29 mouse cellular contexts compared by ENCODE assay signal in genomic region chr16:97461271-97461670, GRCm38 (mm10). TPM values are rescaled to one million over a fixed set of nuclear protein-coding genes. Genes with fewer than 3 reads are reported as not detected.
A peak's percentile ranks its signal among the peaks of the same experiment; 100 is the strongest.
DNase-seq lines count a peak whose midpoint lies in the region; ATAC-seq and TF ChIP-seq lines count a peak whose summit lies in the region.
"Had no signal": no experiment of that assay in that cellular context is flagged by ENCODE, and none has a peak within 500 bp of the region (broad histone marks: within the 10 kb centered on the region; RNA-seq: fewer than 3 reads in every experiment).

No protein-coding gene starts in this region.

- no peak for TF ChIP-seq EP300 in liver, postnatal 0 days (IDR thresholded peaks at IDR 0.05; ENCODE audit: low read depth)

- WGBS in liver, postnatal 0 days (ENCODE audit: insufficient replicate concordance) = 44% methylated on average over 2 of the region's 2 CpGs
- 57% methylated on average over 2 of the region's 2 CpGs for WGBS in liver, embryonic 11.5 days
- 53% methylated on average over 2 of the region's 2 CpGs for WGBS in bone marrow, adult 2 months

- H3K27me3 ChIP-seq in liver, postnatal 0 days (ENCODE audit: insufficient read depth, low read length) = no peaks in the 10 kb centered on the region
- no peaks in the 10 kb centered on the region for H3K27me3 ChIP-seq in liver, embryonic 11.5 days (replicated peaks; ENCODE audit: control insufficient read depth, insufficient read depth, low read length)
- H3K27me3 ChIP-seq: embryonic facial prominence, embryonic 12.5 days; embryonic facial prominence, embryonic 15.5 days; hindbrain, embryonic 13.5 days; intestine, embryonic 15.5 days had no signal

- H3K4me2 ChIP-seq in liver, postnatal 0 days (ENCODE audit: low read depth, low read length) = peak overlapping the region; percentile 1; the same call in 1 of the 2 replicates
- H3K4me2 ChIP-seq in liver, embryonic 11.5 days = no peak overlapping the region
- H3K4me2 ChIP-seq: embryonic facial prominence, embryonic 12.5 days; embryonic facial prominence, embryonic 15.5 days; heart, embryonic 11.5 days; hindbrain, embryonic 13.5 days; intestine, embryonic 15.5 days had no signal

- H3K27ac ChIP-seq in liver, postnatal 0 days (ENCODE audit: low read depth) = no peak overlapping the region
- H3K27ac ChIP-seq in liver, embryonic 11.5 days (ENCODE audit: low read depth, low read length) = no peak overlapping the region
- H3K27ac ChIP-seq in bone marrow, adult 2 months (ENCODE audit: control insufficient read depth, insufficient read depth, low read depth, low read length, poor library complexity) = no peak overlapping the region
- H3K27ac ChIP-seq: embryonic facial prominence, embryonic 12.5 days; embryonic facial prominence, embryonic 15.5 days; gastrocnemius, adult 2 months; hindbrain, embryonic 13.5 days; intestine, embryonic 15.5 days had no signal

- ATAC-seq in liver, postnatal 0 days = no peak
- ATAC-seq in liver, embryonic 11.5 days (replicated peaks; ENCODE audit: low FRiP score) = no peak
- ATAC-seq: forebrain, embryonic 14.5 days; forebrain, postnatal 0 days; hindbrain, embryonic 16.5 days had no signal

- H3K9ac ChIP-seq in liver, postnatal 0 days (replicated peaks) = no peak overlapping the region
- no peak overlapping the region for H3K9ac ChIP-seq in liver, embryonic 11.5 days (ENCODE audit: low read depth, low read length)
- H3K9ac ChIP-seq: embryonic facial prominence, embryonic 12.5 days; embryonic facial prominence, embryonic 15.5 days; forebrain, postnatal 0 days; hindbrain, embryonic 13.5 days; intestine, embryonic 15.5 days had no signal

- no peaks in the 10 kb centered on the region for H3K9me3 ChIP-seq in liver, postnatal 0 days (ENCODE audit: low read length)
- H3K9me3 ChIP-seq in liver, embryonic 11.5 days (ENCODE audit: control insufficient read depth, low read length) = no peaks in the 10 kb centered on the region
- H3K9me3 ChIP-seq: embryonic facial prominence, embryonic 12.5 days; embryonic facial prominence, embryonic 15.5 days; hindbrain, embryonic 13.5 days; intestine, embryonic 15.5 days had no signal

- TF ChIP-seq POLR2A in bone marrow, adult 2 months (IDR thresholded peaks at IDR 0.05; ENCODE audit: borderline replicate concordance, control insufficient read depth, low read depth, low read length) = no peak

- no peaks in the 10 kb centered on the region for H3K36me3 ChIP-seq in liver, postnatal 0 days (replicated peaks; ENCODE audit: insufficient read depth, low read length)
- no peaks in the 10 kb centered on the region for H3K36me3 ChIP-seq in liver, embryonic 11.5 days (ENCODE audit: control insufficient read depth, insufficient read depth, low read length)
- H3K36me3 ChIP-seq: embryonic facial prominence, embryonic 12.5 days; embryonic facial prominence, embryonic 15.5 days; hindbrain, embryonic 10.5 days; hindbrain, embryonic 13.5 days; intestine, embryonic 15.5 days had no signal

- no peak for TF ChIP-seq CTCF in liver, postnatal 0 days (IDR thresholded peaks at IDR 0.05; ENCODE audit: low read depth)
- no peak for TF ChIP-seq CTCF in bone marrow, adult 2 months (IDR thresholded peaks at IDR 0.05; ENCODE audit: control insufficient read depth, insufficient read depth, low read length)

- peaks cover 7% of the 10 kb centered on the region; the same call in 1 of the 2 replicates for H3K4me1 ChIP-seq in liver, postnatal 0 days (ENCODE audit: insufficient read depth)
- no peaks in the 10 kb centered on the region for H3K4me1 ChIP-seq in liver, embryonic 11.5 days (replicated peaks; ENCODE audit: control insufficient read depth, insufficient read depth, low read length)
- no peaks in the 10 kb centered on the region; the same call in 1 of the 2 replicates for H3K4me1 ChIP-seq in bone marrow, adult 2 months (ENCODE audit: control insufficient read depth, insufficient read depth, low read length)
- H3K4me1 ChIP-seq: intestine, embryonic 15.5 days had no signal

- no peak overlapping the region for H3K4me3 ChIP-seq in liver, postnatal 0 days (ENCODE audit: low read depth, low read length)
- H3K4me3 ChIP-seq in liver, embryonic 11.5 days (ENCODE audit: low read depth, low read length) = no peak overlapping the region
- peak overlapping the region; percentile 21 for H3K4me3 ChIP-seq in bone marrow, adult 2 months (replicated peaks; ENCODE audit: control insufficient read depth, low read depth, low read length)
- H3K4me3 ChIP-seq: embryonic facial prominence, embryonic 12.5 days; embryonic facial prominence, embryonic 15.5 days; hindbrain, embryonic 10.5 days; hindbrain, embryonic 13.5 days; intestine, embryonic 15.5 days had no signal

- DNase-seq in liver, postnatal 0 days = no peak
- no peak for DNase-seq in liver, embryonic 11.5 days (ENCODE audit: low spot score)
- DNase-seq in 3T3-L1 (ENCODE audit: low read depth, low spot score) = peak; percentile 66
- DNase-seq in 416B (ENCODE audit: low read depth) = peak; percentile 69
- DNase-seq in lung, postnatal 14 days = no peak
- DNase-seq in thymus, adult 18-20 months = no peak
- DNase-seq: adrenal gland, adult 8-10 months; adrenal gland, postnatal 25 days; B cell, adult 2 months; cerebellum, adult 18-20 months; cerebellum, adult 9-10 months; cerebellum, postnatal 14 days; forebrain, postnatal 0 days; gastrocnemius, adult 2 months; gastrocnemius, postnatal 14 days; heart, adult 18-20 months had no signal

RNA-seq across cellular contexts. Expression of gene Mx1, which starts 1.4 kb away (rescaled TPM):
- 0.63 and 1.0 TPM in 2 replicates for polyA plus RNA-seq in liver, postnatal 0 days (2015; fragmentation: Nextera tagmentation; extraction: Ambion mirVana)
- 0.38 and 0.66 TPM in 2 replicates for polyA plus RNA-seq in liver, embryonic 11.5 days (2014; fragmentation: Nextera tagmentation; extraction: Ambion mirVana)
- polyA plus RNA-seq in bone marrow, adult 2 months (2011; ENCODE audit: insufficient read depth, insufficient read length, low replicate concordance, missing spikeins) = 6.4 and 7.8 TPM in 2 replicates
- polyA plus RNA-seq: forebrain, embryonic 11.5 days; forebrain, embryonic 14.5 days; heart, embryonic 11.5 days; hindbrain, embryonic 10.5 days; hindbrain, embryonic 13.5 days had no signal

RNA-seq across cellular contexts. Expression of gene Fam3b, which starts 53.3 kb away (rescaled TPM):
- 0.15 TPM in 1 of 2 replicates, not detected in the other for polyA plus RNA-seq in liver, postnatal 0 days (2015; fragmentation: Nextera tagmentation; extraction: Ambion mirVana)
- not detected in 2 replicates for polyA plus RNA-seq in liver, embryonic 11.5 days (2014; fragmentation: Nextera tagmentation; extraction: Ambion mirVana)
- polyA plus RNA-seq in bone marrow, adult 2 months (2011; ENCODE audit: insufficient read depth, insufficient read length, low replicate concordance, missing spikeins) = 2.4 TPM in 1 of 2 replicates, not detected in the other
- polyA plus RNA-seq: embryonic facial prominence, embryonic 12.5 days; forebrain, embryonic 11.5 days; forebrain, embryonic 14.5 days; forebrain, postnatal 0 days; frontal cortex, adult 2 months; heart, embryonic 11.5 days; heart, embryonic 14.5 days; heart, postnatal 0 days; hindbrain, embryonic 10.5 days; hindbrain, embryonic 13.5 days; hindbrain, embryonic 16.5 days had no signal

Comparison
In these comparisons a context has a peak if more than half of its experiments do, and no peak if none do; other contexts are left out.
1. DNase-seq: peak in 3T3-L1 (single experiment) and 416B (single experiment); none in liver, postnatal 0 days (single experiment), liver, embryonic 11.5 days (single experiment), lung, postnatal 14 days (single experiment) and thymus, adult 18-20 months (0 of 2).